Mouse (Mus musculus): Measurements from ENCODE around the gene Epha6.

- TF ChIP-seq CTCF (IDR thresholded peaks at IDR 0.05; ENCODE audit: low read depth) (no peak), EP300 (IDR thresholded peaks at IDR 0.05; ENCODE audit: low read depth) (no peak)
Measured at GRCm38 (mm10) chr16:60095333-60095732, 510.0 kb downstream of the Epha6 start.

Data from liver, embryonic 14.5 days (tissue).